Mouse (Mus musculus): Measurements from ENCODE around the gene Lrrc27.

GRCm38 (mm10) chr7:139180058-139180457 lies 32.7 kb upstream of the Lrrc27 start:
- TF ChIP-seq CTCF (IDR thresholded peaks at IDR 0.05; ENCODE audit: borderline replicate concordance, extremely low read depth, insufficient read depth, insufficient read length) (no peak), POLR2A (IDR thresholded peaks at IDR 0.05; ENCODE audit: borderline replicate concordance, extremely low read depth, insufficient read depth, insufficient read length, poor library complexity, severe bottlenecking) (no peak)
